Mouse (Mus musculus): ENCODE results near the gene Cpne1.

GRCm38 (mm10) chr2:156067916-156068315 lies 43.8 kb downstream of the Cpne1 start:
- TF ChIP-seq POLR2A (IDR thresholded peaks at IDR 0.05; ENCODE audit: borderline replicate concordance, extremely low read depth, insufficient read depth, insufficient read length, poor library complexity, severe bottlenecking) (no peak), CTCF (IDR thresholded peaks at IDR 0.05; ENCODE audit: borderline replicate concordance, extremely low read depth, insufficient read depth, insufficient read length) (no peak)

Data from brain, embryonic 14.5 days (tissue).